Mouse (Mus musculus): Measurements from ENCODE around the gene Sdk1. TPM values are rescaled to one million over a fixed set of nuclear protein-coding genes. Genes with fewer than 3 reads are reported as not detected.

Gene Sdk1
- total RNA-seq, 2 experiments from 2014 or later: 2.3 to 2.5 TPM

DNA sequence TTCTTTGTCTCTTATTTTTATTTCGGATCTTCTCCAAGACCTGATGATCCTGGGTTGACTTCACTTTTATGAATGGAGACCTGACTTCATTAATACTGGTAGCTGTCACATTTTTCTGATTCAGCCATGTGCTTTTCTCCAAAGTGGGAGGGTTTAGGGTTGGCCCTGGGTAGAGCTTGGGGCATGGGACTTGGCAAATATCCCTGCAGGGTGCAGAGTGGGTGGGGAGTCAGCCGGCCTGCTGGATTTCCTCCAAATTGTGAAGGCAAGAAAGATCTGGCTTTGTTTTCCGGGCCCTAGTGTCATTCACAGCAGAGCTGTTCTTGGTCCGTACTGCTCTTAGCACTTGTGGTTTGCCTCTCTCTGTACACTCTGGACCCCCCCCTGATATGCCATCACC lies 103.1 kb downstream of the Sdk1 start:
- no peak for DNase-seq

- DNase-seq: no peak
Observed at GRCm38 (mm10) chr5:141345476-141345875, 104.2 kb downstream of the Sdk1 start.

- DNase-seq: no peak
Observed at GRCm38 (mm10) chr5:141362676-141363075, 121.4 kb downstream of the Sdk1 start.

DNA sequence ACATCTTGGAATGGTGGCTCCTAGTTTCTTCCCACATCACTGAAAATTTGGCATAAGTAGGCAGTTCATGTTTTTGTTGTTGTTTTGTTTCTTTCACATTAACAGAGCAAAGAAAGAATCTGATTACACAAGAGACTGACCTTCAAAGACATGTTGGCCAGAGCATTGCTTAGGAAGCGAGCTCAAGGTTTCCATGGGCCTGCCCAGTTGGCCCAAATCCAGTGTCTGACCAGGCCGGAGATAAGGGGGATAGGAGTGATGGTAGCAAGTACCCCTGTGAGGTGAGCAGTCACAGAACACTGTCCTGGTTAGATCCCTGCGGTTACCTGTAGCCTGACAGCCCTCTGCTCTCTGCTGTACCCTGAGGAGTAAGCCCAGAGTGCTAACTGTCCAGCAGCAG lies 122.7 kb downstream of the Sdk1 start:
- no peak for DNase-seq

- DNase-seq: peak; percentile 8
Observed at GRCm38 (mm10) chr5:141368567-141368966, 127.3 kb downstream of the Sdk1 start.

GRCm38 (mm10) chr5:141374797-141375196 lies 133.5 kb downstream of the Sdk1 start:
- DNase-seq: no peak

DNA sequence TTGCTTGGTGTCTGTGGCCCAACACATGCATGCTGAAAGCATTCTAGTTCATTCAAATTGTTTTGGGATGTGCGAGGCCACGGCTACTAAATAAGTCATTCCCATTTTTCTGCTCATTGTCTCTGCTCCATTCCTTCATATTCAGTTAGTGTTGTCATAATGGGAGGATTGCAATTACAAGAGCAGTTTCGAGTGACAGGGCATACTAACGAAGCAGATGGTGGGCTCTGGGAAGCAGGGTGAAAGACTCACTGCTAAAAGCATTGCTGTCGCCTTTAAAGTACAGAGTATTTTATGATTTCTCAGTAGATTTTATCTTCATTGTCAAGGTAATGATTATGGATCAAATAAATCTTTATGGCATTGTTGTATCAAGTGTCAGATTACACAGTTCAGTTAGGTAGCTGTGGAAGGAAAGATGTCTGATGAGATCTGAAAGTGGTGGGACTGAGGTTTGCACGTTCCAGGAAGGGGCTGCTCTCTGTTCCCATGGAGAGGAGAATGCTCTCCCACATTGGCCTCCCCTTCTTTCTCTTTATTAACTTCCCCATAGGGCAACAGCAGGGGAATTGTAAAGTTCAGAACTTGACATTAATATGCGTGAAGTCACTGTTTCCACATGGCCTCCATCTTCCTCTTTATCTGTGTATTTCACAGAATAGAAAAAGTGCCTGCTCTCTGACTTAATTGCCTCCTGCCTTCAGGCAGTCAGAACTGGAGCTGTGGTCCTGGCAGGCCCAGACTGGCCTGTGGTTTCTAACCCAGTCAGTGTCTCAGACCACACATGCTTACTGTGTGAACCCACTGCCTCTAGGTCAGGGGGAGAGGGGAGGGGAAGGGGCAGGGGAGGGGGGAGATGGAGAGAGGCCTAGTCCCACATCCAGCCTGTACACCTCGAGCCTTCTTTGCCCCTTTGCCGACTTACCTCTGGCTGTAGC lies 138.8 kb downstream of the Sdk1 start:
- DNase-seq: no peak

- no peak for DNase-seq
Observed at GRCm38 (mm10) chr5:141380774-141381156, 139.5 kb downstream of the Sdk1 start.

- DNase-seq: no peak
Observed at GRCm38 (mm10) chr5:141381581-141381980, 140.3 kb downstream of the Sdk1 start.

- DNase-seq: no peak
Observed at GRCm38 (mm10) chr5:141382246-141382835, 141.1 kb downstream of the Sdk1 start.

- DNase-seq: no peak
Observed at GRCm38 (mm10) chr5:141388451-141388850, 147.2 kb downstream of the Sdk1 start.

- no peak for DNase-seq
Observed at GRCm38 (mm10) chr5:141390541-141390940, 149.3 kb downstream of the Sdk1 start.

DNA sequence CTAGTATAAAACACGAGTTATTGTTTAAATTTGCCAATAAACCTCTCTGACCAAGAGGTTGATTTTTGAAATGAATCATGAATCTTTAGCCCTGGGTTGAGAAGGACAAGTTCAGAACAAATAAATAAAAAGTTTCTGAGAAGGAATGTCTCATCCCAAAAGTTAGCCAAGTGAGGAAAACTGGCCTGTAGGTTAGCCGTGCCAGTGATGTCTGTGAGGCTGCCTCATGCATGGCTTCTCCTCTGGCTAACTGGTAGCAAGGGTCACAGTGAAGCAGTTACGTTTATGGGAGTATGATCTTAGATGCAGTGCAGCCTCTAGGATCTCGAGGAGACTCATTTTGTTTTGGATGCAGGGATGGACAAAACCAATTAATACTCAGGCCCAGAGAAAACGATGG lies 149.9 kb downstream of the Sdk1 start:
- DNase-seq: no peak

GRCm38 (mm10) chr5:141393846-141394245 lies 152.6 kb downstream of the Sdk1 start:
- DNase-seq: no peak

DNA sequence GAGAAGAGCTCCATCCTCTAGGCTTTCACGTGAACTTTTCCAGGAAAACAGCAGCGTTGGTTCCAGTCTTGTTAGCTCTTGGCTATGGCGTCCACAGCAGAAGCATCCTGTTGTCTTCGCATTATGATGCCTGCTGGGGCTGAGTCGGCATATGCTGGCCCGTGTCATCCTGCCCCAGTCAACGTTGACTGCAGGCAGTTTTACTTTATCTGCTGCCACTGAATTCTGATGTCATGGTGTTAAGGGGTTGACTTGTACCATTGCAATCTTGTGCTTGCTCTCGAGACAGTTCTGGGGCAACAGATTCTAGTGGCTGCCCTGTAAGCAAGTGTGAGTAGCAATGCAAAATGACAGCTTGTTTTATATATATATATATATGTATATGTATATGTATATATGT lies 153.3 kb downstream of the Sdk1 start:
- no peak for DNase-seq

DNA sequence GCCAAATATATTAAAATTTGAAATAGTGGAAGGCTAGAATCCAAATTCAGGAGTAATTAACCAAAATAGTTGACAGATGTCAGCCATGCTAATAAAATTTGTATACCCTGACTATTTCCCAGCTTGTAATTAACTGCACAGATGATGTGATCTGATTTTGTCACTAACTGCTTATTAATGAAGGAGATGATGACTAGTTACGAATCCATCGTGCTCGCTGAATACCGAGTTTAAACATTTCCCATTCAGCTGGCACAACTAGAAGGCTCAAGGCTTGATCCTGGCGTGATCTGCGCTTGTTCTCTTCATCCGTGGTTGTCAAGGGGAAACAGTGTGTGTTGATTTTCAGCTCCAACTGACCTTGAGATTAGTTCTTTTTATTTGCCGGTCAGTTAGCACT lies 162.5 kb downstream of the Sdk1 start:
- no peak for DNase-seq

DNA sequence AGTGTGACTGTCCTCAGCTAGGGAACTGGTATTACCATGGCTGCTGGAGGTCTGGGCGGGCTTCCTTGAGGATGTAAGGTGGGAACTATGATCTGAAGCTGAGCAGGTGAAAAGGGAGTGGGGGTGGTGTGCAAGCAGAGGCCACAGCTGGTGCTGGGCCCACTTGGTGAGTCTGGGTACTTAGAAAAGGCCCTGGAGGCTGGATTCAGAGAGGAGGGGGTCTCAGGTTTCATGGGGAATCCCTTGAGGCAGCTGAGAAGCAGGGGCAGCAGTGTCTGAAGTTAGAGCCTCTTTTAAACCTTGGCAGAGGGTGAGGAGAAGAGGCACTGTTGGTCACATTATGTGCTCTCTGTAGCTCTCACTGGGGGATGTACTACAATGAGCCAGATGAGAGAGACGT lies 163.4 kb downstream of the Sdk1 start:
- DNase-seq: no peak

DNA sequence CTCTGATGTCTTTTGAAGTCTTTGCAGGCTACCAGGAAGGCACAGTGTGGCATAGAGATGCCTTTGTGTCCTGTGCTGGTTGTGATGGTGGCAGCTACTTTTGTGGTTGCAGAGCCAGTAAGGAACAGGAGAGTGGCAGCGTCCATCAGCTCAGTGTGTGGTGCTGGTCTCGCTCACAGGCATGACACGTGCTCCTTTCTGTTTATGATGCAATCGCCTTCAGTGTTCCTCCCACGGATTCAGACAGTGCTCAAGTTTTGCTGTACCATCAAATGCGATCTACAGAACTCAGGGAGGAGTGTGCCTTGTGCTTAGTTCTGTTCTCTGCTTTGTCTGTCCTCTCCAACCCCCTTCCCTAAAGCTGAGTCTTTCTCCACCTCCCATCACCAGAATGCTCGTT lies 165.6 kb downstream of the Sdk1 start:
- DNase-seq: no peak

DNA sequence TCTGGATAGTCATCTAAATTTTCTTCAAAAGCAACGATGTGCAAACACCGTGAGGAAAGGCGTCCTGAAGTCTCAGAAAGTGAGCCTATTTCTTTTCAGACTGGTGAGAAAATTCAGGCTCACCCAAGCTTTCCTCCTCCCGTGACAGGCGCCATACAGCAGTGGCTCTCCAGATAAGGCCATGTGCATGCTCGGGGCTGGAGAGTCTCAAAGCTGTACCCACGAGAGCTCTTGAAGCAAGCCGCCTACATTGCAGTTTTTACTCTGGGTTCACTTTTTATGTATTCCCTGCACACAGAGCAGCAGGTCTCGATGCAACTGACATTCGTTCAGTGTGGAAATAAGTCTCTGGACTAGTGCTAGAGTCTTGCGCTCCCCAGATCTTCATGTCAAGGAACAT lies 171.7 kb downstream of the Sdk1 start:
- DNase-seq: no peak

GRCm38 (mm10) chr5:141415644-141416243 lies 174.5 kb downstream of the Sdk1 start:
- no peak for DNase-seq

DNA sequence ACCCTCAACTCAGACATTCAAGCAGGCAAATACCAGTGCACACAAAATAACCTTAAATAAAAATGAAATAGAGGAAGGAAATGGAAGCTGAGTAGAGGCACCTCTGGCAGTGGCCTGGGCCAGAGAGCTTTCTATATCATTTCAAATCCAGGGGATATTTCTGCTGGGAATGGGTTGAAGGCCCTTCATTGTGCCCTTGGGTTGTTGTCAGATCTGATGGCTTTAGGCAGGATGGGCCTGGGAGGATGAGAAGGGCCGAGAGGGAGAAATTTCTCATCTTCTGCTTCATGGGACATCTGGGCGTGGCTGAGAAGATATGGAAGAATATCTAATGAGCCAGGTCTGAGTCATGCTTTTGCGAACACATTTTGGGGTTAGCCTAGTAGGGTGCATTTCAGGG lies 186.8 kb downstream of the Sdk1 start:
- DNase-seq: no peak

- DNase-seq: no peak
Observed at GRCm38 (mm10) chr5:141433286-141433685, 192.0 kb downstream of the Sdk1 start.

GRCm38 (mm10) chr5:141447247-141447646 lies 206.0 kb downstream of the Sdk1 start:
- DNase-seq: no peak

Measured in gastrocnemius, postnatal 25 days (tissue).